Comparison of ENCODE assay signal across 8 mouse cellular contexts in the genomic region with DNA sequence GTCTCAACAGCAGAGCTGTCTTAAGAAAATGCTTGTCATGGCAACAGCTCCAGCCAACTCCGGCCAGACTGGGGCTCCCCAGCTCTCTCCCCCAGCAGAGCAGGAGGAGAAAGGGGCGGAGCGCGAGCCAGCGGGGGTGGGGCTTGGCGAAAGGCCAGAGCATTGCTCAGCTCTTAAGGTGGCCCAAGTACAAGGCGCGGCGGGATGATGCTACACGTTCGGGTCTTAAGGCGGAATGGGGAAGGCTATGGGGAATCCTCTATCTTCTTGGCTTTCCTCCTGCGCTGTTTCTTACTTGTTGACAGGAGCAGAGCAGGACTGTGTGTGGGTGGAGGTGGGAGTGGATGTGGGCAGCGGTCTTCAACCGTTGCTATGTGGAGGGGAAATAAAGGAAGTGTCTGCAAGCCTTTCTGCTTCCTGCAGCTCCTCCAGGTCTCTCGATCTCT. TPM values are rescaled to one million over a fixed set of nuclear protein-coding genes. Genes with fewer than 3 reads are reported as not detected.
A peak's percentile ranks its signal among the peaks of the same experiment; 100 is the strongest.
DNase-seq lines count a peak whose midpoint lies in the region; ATAC-seq and TF ChIP-seq lines count a peak whose summit lies in the region.

Gene Atp2b4, minus strand, starts transcription at position 94 of the 446 bp plus-strand sequence.

- peak; percentile 69 for DNase-seq in ES-E14 (ENCODE audit: low read depth, low spot score)
- peak; percentile 95 for DNase-seq in cerebellum, adult 11-12 months
- peak; percentile 96 for DNase-seq in heart, postnatal 25 days (ENCODE audit: low spot score)
- DNase-seq in layer of hippocampus, adult 18-20 months (ENCODE audit: low spot score in 2 of 2) = peak; percentile 90 to 95
- DNase-seq in lung, adult 2 months = peak; percentile 93
- peak; percentile 79 to 85 for DNase-seq in thymus, adult 18-20 months

- no peaks in the 10 kb centered on the region for H3K9me3 ChIP-seq in ES-E14 (ENCODE audit: control insufficient read depth, insufficient read depth, low read depth, low read length)
- H3K9me3 ChIP-seq in forebrain, embryonic 15.5 days = no peaks in the 10 kb centered on the region

- TF ChIP-seq POLR2A in lung, adult 2 months (IDR thresholded peaks at IDR 0.05; ENCODE audit: borderline replicate concordance, extremely low read depth, low read depth, low read length) = peak; percentile 27; the same call in 1 of the 2 replicates

- intact Hi-C loops in heart, postnatal 25 days (cut with DNase I) = loop anchor here (2.0 to 5.0 kb wide), 2 partner anchors 64 to 86 kb away; no protein-coding TSS in a partner anchor

- no peaks in the 10 kb centered on the region for H3K36me3 ChIP-seq in ES-E14 (ENCODE audit: control insufficient read depth, insufficient read depth, low read length, poor library complexity, severe bottlenecking)
- no peaks in the 10 kb centered on the region for H3K36me3 ChIP-seq in forebrain, embryonic 15.5 days

- in situ Hi-C loops in ES-E14 (cut with MboI; ENCODE audit: low sequenced_read_pairs in 2 of 2, unreplicated experiment in 2 of 2) = no loop called here

- H3K4me2 ChIP-seq in forebrain, embryonic 15.5 days (replicated peaks) = peak within 1 kb of the TSS; percentile 89

- 2% methylated on average over 16 of the region's 16 CpGs for WGBS in forebrain, embryonic 15.5 days
- WGBS in lung, adult 2 months = under 1% methylated on average over 16 of the region's 16 CpGs

- no peaks in the 10 kb centered on the region for H3K27me3 ChIP-seq in forebrain, embryonic 15.5 days

- peaks cover 0 to 7% of the 10 kb centered on the region in 2 experiments; a peak in 2 of 4 replicates for H3K4me1 ChIP-seq in ES-E14 (ENCODE audit: control insufficient read depth in 2 of 2, insufficient read depth in 2 of 2, low read length in 2 of 2, poor library complexity in 1 of 2)
- peaks cover 24% of the 10 kb centered on the region for H3K4me1 ChIP-seq in forebrain, embryonic 15.5 days
- peaks cover 9% of the 10 kb centered on the region for H3K4me1 ChIP-seq in lung, adult 2 months (ENCODE audit: control insufficient read depth, insufficient read depth, low read length)

- no peak within 1 kb of the TSS for H3K9ac ChIP-seq in ES-E14 (ENCODE audit: insufficient read depth, low read depth, low read length, poor library complexity, severe bottlenecking)
- peak within 1 kb of the TSS; percentile 42 for H3K9ac ChIP-seq in forebrain, embryonic 15.5 days (replicated peaks)

- H3K4me3 ChIP-seq in ES-E14 (ENCODE audit: insufficient read depth in 1 of 2, low read depth in 1 of 2, low read length in 2 of 2, poor library complexity in 1 of 2, severe bottlenecking in 1 of 2) = peak within 1 kb of the TSS; percentile 43 to 62
- H3K4me3 ChIP-seq in forebrain, embryonic 15.5 days = peak within 1 kb of the TSS; percentile 46
- H3K4me3 ChIP-seq in lung, adult 2 months (replicated peaks; ENCODE audit: extremely low read depth, low read depth, low read length) = peak within 1 kb of the TSS; percentile 82

- no peak for TF ChIP-seq CTCF in lung, adult 2 months (IDR thresholded peaks at IDR 0.05; ENCODE audit: insufficient read depth, low read length)

- peak; percentile 82 for ATAC-seq in forebrain, embryonic 15.5 days (replicated peaks)
- ATAC-seq in neutrophil, adult 5-6 weeks (ENCODE audit: extremely low read depth, insufficient number of reproducible peaks, low FRiP score, poor library complexity, severe bottlenecking) = peak; percentile 45

- no peak within 1 kb of the TSS for H3K27ac ChIP-seq in ES-E14 (ENCODE audit: insufficient read depth, low read depth, low read length, poor library complexity, severe bottlenecking)
- H3K27ac ChIP-seq in forebrain, embryonic 15.5 days (replicated peaks) = no peak within 1 kb of the TSS

TF ChIP-seq in ES-E14, 5 proteins besides CTCF, POLR2A, EP300 and RAD21:
- TF ChIP-seq ZC3H11A (IDR thresholded peaks at IDR 0.05; ENCODE audit: borderline replicate concordance, low read depth, low read length) (no peak), HCFC1 (IDR thresholded peaks at IDR 0.05; ENCODE audit: borderline replicate concordance, insufficient read depth, low read length) (no peak), CHD2 (IDR thresholded peaks at IDR 0.05; ENCODE audit: low read depth, low read length) (no peak), ZNF384 (IDR thresholded peaks at IDR 0.05; ENCODE audit: low read depth, low read length) (no peak), MAFK (IDR thresholded peaks at IDR 0.05; ENCODE audit: insufficient read depth, low read depth, low read length) (no peak)

RNA-seq across cellular contexts. Expression of gene Atp2b4, which starts in this region (rescaled TPM):
- total RNA-seq in ES-E14 (2012; rRNA removed) = 9.8 and 16.1 TPM in 2 replicates
- 8.6 and 10.4 TPM in 2 replicates for polyA plus RNA-seq in forebrain, embryonic 15.5 days (2015; fragmentation: Nextera tagmentation; extraction: Ambion mirVana)
- 10 to 100 TPM; 20.5 to 24.0 TPM for total RNA-seq in heart, postnatal 25 days (2021)
- 100 to 1,000 TPM in 1 of 2 experiments, 10 to 100 TPM in 1; 70.4 to 100 TPM for total RNA-seq in layer of hippocampus, adult 18-20 months (2021)
- polyA plus RNA-seq in lung, adult 2 months (2012; rRNA removed) = 9.5 and 11.3 TPM in 2 replicates
- total RNA-seq in neutrophil, adult 5-6 weeks (2017) = 1.4 and 2.1 TPM in 2 replicates
